Mouse (Mus musculus) layer of hippocampus, postnatal 36 days (tissue): ENCODE results near the gene Gm21677. TPM values are rescaled to one million over a fixed set of nuclear protein-coding genes. Genes with fewer than 3 reads are reported as not detected.
"Not testable (repeated sequence)": the region's sequence is repeated elsewhere in the genome, so short reads cannot be mapped to it uniquely, and the experiment has no call there.

Experiments
- DNase-seq, 2 experiments: peaks; one replicate each; pipeline ENCODE4 v3.0.0; 2022
- total RNA-seq, 2 experiments: library from RNA; stranded (reverse); gene quantifications; 2 replicates each; pipeline ENCODE4 v1.2.3; 2021

Gm21677 gene
- not detected for total RNA-seq

DNA sequence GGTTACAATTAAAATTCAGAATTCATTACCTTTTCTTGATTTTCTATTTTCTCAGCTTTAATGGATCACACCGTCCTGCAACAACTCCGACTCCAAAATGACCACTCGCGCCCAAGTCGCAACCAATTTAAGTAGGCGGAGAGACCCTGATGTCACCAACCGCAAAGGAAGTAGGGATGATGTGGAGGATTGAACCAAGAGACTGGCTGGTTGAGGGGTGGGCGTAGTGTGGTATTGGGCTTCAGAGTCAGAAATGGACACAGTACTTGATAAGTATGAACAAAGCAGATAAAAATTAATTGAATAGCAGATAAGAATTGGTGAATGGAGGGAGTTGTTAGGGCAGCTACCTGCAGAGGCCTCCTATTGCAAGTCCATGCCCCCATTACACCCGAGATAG, at the start of gene Gm21677:
TSS of gene Gm21677 (minus strand) at position 101 of the 400 bp plus-strand sequence.
- not testable (repeated sequence) for DNase-seq

GRCm38 (mm10) chrY:3345229-3345628, 39.0 kb upstream of the Gm21677 start, which contains the start of gene Gm21693:
Gene Gm21693 (minus strand): TSS chrY:3345329.
- not testable (repeated sequence) for DNase-seq

GRCm38 (mm10) chrY:3340661-3341060, 34.4 kb upstream of the Gm21677 start:
- DNase-seq, result peak; percentile 10 to 11

Other genes with a start within 250 kb of the Gm21677 start
- gene Gm21693, start 38.9 kb upstream of the Gm21677 start, total RNA-seq, result not detected
- not detected for gene Gm21704, start 103.7 kb upstream of the Gm21677 start, total RNA-seq
- gene Gm21708, start 103.7 kb upstream of the Gm21677 start, total RNA-seq, result not detected